Mouse (Mus musculus): Measurements from ENCODE around the gene Tph1. TPM values are rescaled to one million over a fixed set of nuclear protein-coding genes. Genes with fewer than 3 reads are reported as not detected.

The Tph1 gene
- polyA plus RNA-seq, 1 experiment: not detected

GRCm38 (mm10) chr7:46678417-46678816 lies 6.1 kb upstream of the Tph1 start:
- Histone ChIP-seq H3K27me3 (replicated peaks; ENCODE audit: control insufficient read depth, insufficient read depth, low read length) (no peaks in the 10 kb centered on the region; the same call in 1 of the 2 replicates), H3K4me1 (ENCODE audit: control insufficient read depth, insufficient read depth, low read length) (no peaks in the 10 kb centered on the region), H3K36me3 (ENCODE audit: control insufficient read depth, insufficient read depth, low read length) (no peaks in the 10 kb centered on the region), H3K27ac (ENCODE audit: insufficient read depth, low read depth, low read length) (no peak overlapping the region), H3K4me3 (ENCODE audit: insufficient read depth, low read depth, low read length) (no peak overlapping the region)
- WGBS: 90% methylated on average over 3 of the region's 3 CpGs
- DNase-seq: no peak
- TF ChIP-seq CTCF (conservative IDR thresholded peaks at IDR 0.05; ENCODE audit: insufficient read depth, insufficient read length, low read depth, low read length) (no peak), POLR2A (IDR thresholded peaks at IDR 0.05; ENCODE audit: low read depth, low read length) (no peak)

- 44% methylated on average over 5 of the region's 5 CpGs for WGBS
- Histone ChIP-seq H3K4me3 (ENCODE audit: insufficient read depth, low read depth, low read length) (no peak overlapping the region), H3K27ac (ENCODE audit: insufficient read depth, low read depth, low read length) (no peak overlapping the region), H3K27me3 (replicated peaks; ENCODE audit: control insufficient read depth, insufficient read depth, low read length) (no peaks in the 10 kb centered on the region), H3K4me1 (ENCODE audit: control insufficient read depth, insufficient read depth, low read length) (no peaks in the 10 kb centered on the region), H3K36me3 (ENCODE audit: control insufficient read depth, insufficient read depth, low read length) (no peaks in the 10 kb centered on the region)
- TF ChIP-seq CTCF (conservative IDR thresholded peaks at IDR 0.05; ENCODE audit: insufficient read depth, insufficient read length, low read depth, low read length) (no peak), POLR2A (IDR thresholded peaks at IDR 0.05; ENCODE audit: low read depth, low read length) (no peak)
- DNase-seq: no peak
Measured at GRCm38 (mm10) chr7:46676808-46677360, 4.5 kb upstream of the Tph1 start.

- H3K27ac ChIP-seq (ENCODE audit: insufficient read depth, low read depth, low read length): no peak overlapping the region
- 87% methylated on average over 8 of the region's 8 CpGs for WGBS
- no peaks in the 10 kb centered on the region for H3K36me3 ChIP-seq (ENCODE audit: control insufficient read depth, insufficient read depth, low read length)
- TF ChIP-seq POLR2A (IDR thresholded peaks at IDR 0.05; ENCODE audit: low read depth, low read length): no peak
- no peak for TF ChIP-seq CTCF (conservative IDR thresholded peaks at IDR 0.05; ENCODE audit: insufficient read depth, insufficient read length, low read depth, low read length)
- H3K4me1 ChIP-seq (ENCODE audit: control insufficient read depth, insufficient read depth, low read length): no peaks in the 10 kb centered on the region
- no peaks in the 10 kb centered on the region for H3K27me3 ChIP-seq (replicated peaks; ENCODE audit: control insufficient read depth, insufficient read depth, low read length)
- H3K4me3 ChIP-seq (ENCODE audit: insufficient read depth, low read depth, low read length): no peak overlapping the region
- no peak for DNase-seq
Measured at GRCm38 (mm10) chr7:46675886-46676285, 3.5 kb upstream of the Tph1 start.

GRCm38 (mm10) chr7:46675061-46675460 lies 2.7 kb upstream of the Tph1 start:
- H3K27me3 ChIP-seq (replicated peaks; ENCODE audit: control insufficient read depth, insufficient read depth, low read length): no peaks in the 10 kb centered on the region
- no peaks in the 10 kb centered on the region for H3K4me1 ChIP-seq (ENCODE audit: control insufficient read depth, insufficient read depth, low read length)
- H3K27ac ChIP-seq (ENCODE audit: insufficient read depth, low read depth, low read length): no peak overlapping the region
- TF ChIP-seq POLR2A (IDR thresholded peaks at IDR 0.05; ENCODE audit: low read depth, low read length) (no peak), CTCF (conservative IDR thresholded peaks at IDR 0.05; ENCODE audit: insufficient read depth, insufficient read length, low read depth, low read length) (no peak)
- no peak overlapping the region for H3K4me3 ChIP-seq (ENCODE audit: insufficient read depth, low read depth, low read length)
- H3K36me3 ChIP-seq (ENCODE audit: control insufficient read depth, insufficient read depth, low read length): no peaks in the 10 kb centered on the region
- 74% methylated on average over 7 of the region's 7 CpGs for WGBS
- DNase-seq: peak; percentile 5

- TF ChIP-seq CTCF (conservative IDR thresholded peaks at IDR 0.05; ENCODE audit: insufficient read depth, insufficient read length, low read depth, low read length) (no peak), POLR2A (IDR thresholded peaks at IDR 0.05; ENCODE audit: low read depth, low read length) (no peak)
Measured at GRCm38 (mm10) chr7:46667256-46667655, 5.1 kb downstream of the Tph1 start.

GRCm38 (mm10) chr7:46665236-46665635 lies 7.1 kb downstream of the Tph1 start:
- H3K4me1 ChIP-seq (ENCODE audit: control insufficient read depth, insufficient read depth, low read length): no peaks in the 10 kb centered on the region
- H3K27me3 ChIP-seq (replicated peaks; ENCODE audit: control insufficient read depth, insufficient read depth, low read length): peaks cover 2% of the 10 kb centered on the region; the same call in 1 of the 2 replicates
- H3K4me3 ChIP-seq (ENCODE audit: insufficient read depth, low read depth, low read length): no peak overlapping the region
- WGBS: 24% methylated on average over 9 of the region's 9 CpGs
- TF ChIP-seq CTCF (conservative IDR thresholded peaks at IDR 0.05; ENCODE audit: insufficient read depth, insufficient read length, low read depth, low read length): peak; percentile 70
- TF ChIP-seq POLR2A (IDR thresholded peaks at IDR 0.05; ENCODE audit: low read depth, low read length): no peak
- peak; percentile 19 for DNase-seq
- no peak overlapping the region for H3K27ac ChIP-seq (ENCODE audit: insufficient read depth, low read depth, low read length)
- H3K36me3 ChIP-seq (ENCODE audit: control insufficient read depth, insufficient read depth, low read length): no peaks in the 10 kb centered on the region

More at GRCm38 (mm10) chr7:46667256-46667655, 5.1 kb downstream of the Tph1 start:
- no peaks in the 10 kb centered on the region for H3K4me1 ChIP-seq (ENCODE audit: control insufficient read depth, insufficient read depth, low read length)
- no peak for DNase-seq
- H3K36me3 ChIP-seq (ENCODE audit: control insufficient read depth, insufficient read depth, low read length): no peaks in the 10 kb centered on the region
- WGBS: 4% methylated on average over 21 of the region's 21 CpGs
- peaks cover 2% of the 10 kb centered on the region; the same call in 1 of the 2 replicates for H3K27me3 ChIP-seq (replicated peaks; ENCODE audit: control insufficient read depth, insufficient read depth, low read length)
- no peak overlapping the region for H3K4me3 ChIP-seq (ENCODE audit: insufficient read depth, low read depth, low read length)
- H3K27ac ChIP-seq (ENCODE audit: insufficient read depth, low read depth, low read length): no peak overlapping the region

GRCm38 (mm10) chr7:46661591-46662090 lies 10.7 kb downstream of the Tph1 start:
- H3K4me1 ChIP-seq (ENCODE audit: control insufficient read depth, insufficient read depth, low read length): no peaks in the 10 kb centered on the region
- WGBS: 56% methylated on average over 18 of the region's 18 CpGs
- H3K27me3 ChIP-seq (replicated peaks; ENCODE audit: control insufficient read depth, insufficient read depth, low read length): no peaks in the 10 kb centered on the region; the same call in 1 of the 2 replicates
- TF ChIP-seq CTCF (conservative IDR thresholded peaks at IDR 0.05; ENCODE audit: insufficient read depth, insufficient read length, low read depth, low read length) (no peak), POLR2A (IDR thresholded peaks at IDR 0.05; ENCODE audit: low read depth, low read length) (no peak)
- no peak overlapping the region for H3K4me3 ChIP-seq (ENCODE audit: insufficient read depth, low read depth, low read length)
- no peaks in the 10 kb centered on the region for H3K36me3 ChIP-seq (ENCODE audit: control insufficient read depth, insufficient read depth, low read length)
- no peak for DNase-seq
- H3K27ac ChIP-seq (ENCODE audit: insufficient read depth, low read depth, low read length): no peak overlapping the region

Measured in kidney, adult 2 months (tissue).